Mouse (Mus musculus): ENCODE data around the gene Zfp683. TPM values are rescaled to one million over a fixed set of nuclear protein-coding genes. Genes with fewer than 3 reads are reported as not detected.

Gene Zfp683
- polyA plus RNA-seq, 1 experiment from 2014 or later, result not detected

GRCm38 (mm10) chr4:134082460-134082859, 28.8 kb downstream of the Zfp683 start:
- 13% methylated on average over 7 of the region's 7 CpGs for WGBS
- no peak overlapping the region; the same call in 1 of the 2 replicates for H3K27ac ChIP-seq (replicated peaks)

DNA sequence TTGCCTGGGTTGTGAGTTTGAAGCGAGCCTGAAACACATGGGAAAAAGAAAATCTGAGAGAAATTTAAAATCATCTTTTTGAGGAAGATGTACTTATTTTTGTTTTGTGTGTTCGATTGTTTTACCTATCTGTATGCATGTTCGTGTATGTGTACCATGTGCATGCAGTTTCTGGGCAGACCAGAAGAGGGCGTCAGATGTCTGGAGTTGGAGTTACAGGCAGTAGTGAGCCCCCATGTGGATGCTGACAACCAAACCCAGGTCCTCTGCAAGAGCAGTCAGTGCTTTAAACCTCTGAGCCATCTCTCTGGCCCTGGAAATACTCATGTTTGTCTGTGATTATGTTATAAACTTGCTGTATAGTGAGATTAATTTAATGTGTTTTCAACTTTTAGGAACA, 31.4 kb downstream of the Zfp683 start:
- no peak for DNase-seq (ENCODE audit: low spot score)
- no peak overlapping the region for H3K27ac ChIP-seq (replicated peaks)
- no peaks in the 10 kb centered on the region for H3K36me3 ChIP-seq (replicated peaks)
- 87% methylated on average over 4 of the region's 4 CpGs for WGBS
- H3K4me3 ChIP-seq, result no peak overlapping the region
- peaks cover 27% of the 10 kb centered on the region for H3K27me3 ChIP-seq (replicated peaks; ENCODE audit: low read depth, poor library complexity, severe bottlenecking)
- H3K9me3 ChIP-seq, result no peaks in the 10 kb centered on the region
- H3K4me1 ChIP-seq, result peaks cover 20% of the 10 kb centered on the region

More at GRCm38 (mm10) chr4:134082460-134082859, 28.8 kb downstream of the Zfp683 start:
- no peak for DNase-seq (ENCODE audit: low spot score)
- H3K9me3 ChIP-seq, result no peaks in the 10 kb centered on the region
- peaks cover 27% of the 10 kb centered on the region for H3K4me1 ChIP-seq
- no peaks in the 10 kb centered on the region for H3K36me3 ChIP-seq (replicated peaks)
- H3K27me3 ChIP-seq (replicated peaks; ENCODE audit: low read depth, poor library complexity, severe bottlenecking), result peaks cover 29% of the 10 kb centered on the region
- peak overlapping the region; percentile 65 for H3K4me3 ChIP-seq

DNA sequence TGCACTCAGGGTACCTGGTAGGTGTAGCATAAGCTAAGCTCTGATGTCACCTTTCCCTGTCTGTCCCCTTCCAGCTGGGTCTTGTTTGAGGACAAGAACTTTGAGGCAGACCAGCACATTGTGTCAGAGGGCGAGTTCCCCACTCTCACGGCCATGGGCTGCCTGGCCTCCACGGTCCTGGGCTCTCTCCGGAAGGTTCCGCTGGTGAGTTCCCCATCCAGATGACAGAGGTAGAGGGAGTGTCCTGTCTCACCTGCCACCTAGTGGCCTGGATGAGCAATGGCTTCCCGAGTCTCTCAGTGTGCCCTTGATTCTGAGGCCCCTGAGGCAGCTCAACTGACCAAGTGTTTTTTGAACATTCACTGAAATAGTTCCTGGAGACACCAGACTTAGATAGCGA, 33.8 kb downstream of the Zfp683 start:
- 0 out of 2 replicates have a peak, but pooled peaks cover 6% of the 10 kb centered on the region for H3K27me3 ChIP-seq (replicated peaks; ENCODE audit: low read depth, poor library complexity, severe bottlenecking)
- no peaks in the 10 kb centered on the region for H3K36me3 ChIP-seq (replicated peaks)
- no peak overlapping the region for H3K4me3 ChIP-seq
- 0 out of 2 replicates have a peak overlapping the region, but pooled peaks have one; percentile 10 for H3K27ac ChIP-seq (replicated peaks)
- H3K9me3 ChIP-seq, result no peaks in the 10 kb centered on the region
- H3K4me1 ChIP-seq, result peaks cover 3% of the 10 kb centered on the region
- peak; percentile 58 for DNase-seq (ENCODE audit: low spot score)
- WGBS, result 48% methylated on average over 7 of the region's 7 CpGs

DNA sequence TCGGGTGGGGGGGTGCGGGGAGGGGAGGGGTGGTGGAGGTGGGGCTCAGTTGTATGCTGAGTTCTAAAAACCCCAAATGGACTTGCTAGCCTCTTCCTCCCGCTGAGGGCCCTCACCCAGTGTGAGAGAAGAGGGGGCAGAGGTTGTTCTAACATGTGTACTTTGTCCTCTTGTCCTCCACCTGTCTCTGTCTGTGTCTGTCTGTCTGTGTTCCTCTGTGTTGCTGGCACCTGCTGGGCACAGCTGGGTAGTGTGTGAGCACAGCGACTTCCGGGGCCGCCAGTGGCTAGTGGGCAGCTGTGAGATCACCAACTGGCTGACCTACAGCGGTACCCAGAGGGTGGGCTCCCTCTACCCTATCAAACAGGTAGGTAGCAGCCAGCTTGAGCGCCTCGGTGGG, 35.4 kb downstream of the Zfp683 start:
- no peak overlapping the region for H3K27ac ChIP-seq (replicated peaks)
- H3K4me1 ChIP-seq, result no peaks in the 10 kb centered on the region
- no peaks in the 10 kb centered on the region for H3K27me3 ChIP-seq (replicated peaks; ENCODE audit: low read depth, poor library complexity, severe bottlenecking)
- no peak overlapping the region for H3K4me3 ChIP-seq
- WGBS, result 81% methylated on average over 9 of the region's 9 CpGs
- no peak for DNase-seq (ENCODE audit: low spot score)
- H3K36me3 ChIP-seq (replicated peaks), result no peaks in the 10 kb centered on the region
- no peaks in the 10 kb centered on the region for H3K9me3 ChIP-seq

DNA sequence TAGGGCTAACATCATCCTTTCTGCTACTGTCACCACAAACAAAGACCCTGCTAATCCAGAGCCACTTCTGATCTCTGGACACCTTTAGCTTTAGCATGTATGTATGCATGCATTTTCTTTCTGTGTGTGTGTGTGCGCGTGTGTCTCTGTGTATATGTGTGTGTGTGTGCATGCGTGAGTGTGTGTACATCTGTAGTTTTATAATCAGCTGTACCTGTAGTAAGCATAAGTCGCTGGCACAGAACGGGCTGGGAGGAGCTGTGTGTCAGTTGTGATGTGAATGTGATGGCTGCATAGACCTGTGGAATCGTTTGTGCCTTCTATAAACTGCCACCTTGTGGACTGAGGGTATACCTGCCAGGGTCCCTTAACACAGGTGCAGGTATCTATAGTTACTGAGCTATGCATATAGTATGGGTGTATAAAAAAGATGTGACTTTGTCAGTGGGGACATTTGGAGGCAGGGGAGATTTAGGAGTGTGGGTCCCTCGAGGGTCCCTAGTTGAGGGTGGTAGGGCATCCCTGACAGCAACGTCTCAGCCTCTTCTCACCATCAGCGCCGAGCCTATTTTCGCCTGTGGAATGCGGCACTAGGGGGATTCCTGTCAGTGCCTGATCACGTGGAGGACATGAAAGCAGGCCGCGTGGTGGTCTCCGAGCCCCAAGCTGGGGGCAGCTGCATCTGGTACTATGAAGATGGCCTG, 37.0 kb downstream of the Zfp683 start:
- H3K27ac ChIP-seq (replicated peaks), result no peak overlapping the region
- no peak overlapping the region for H3K4me3 ChIP-seq
- H3K27me3 ChIP-seq (replicated peaks; ENCODE audit: low read depth, poor library complexity, severe bottlenecking), result no peaks in the 10 kb centered on the region
- 83% methylated on average over 16 of the region's 16 CpGs for WGBS
- no peaks in the 10 kb centered on the region for H3K36me3 ChIP-seq (replicated peaks)
- no peak for DNase-seq (ENCODE audit: low spot score)
- no peaks in the 10 kb centered on the region for H3K4me1 ChIP-seq
- no peaks in the 10 kb centered on the region for H3K9me3 ChIP-seq

- Histone ChIP-seq H3K4me3 (no peak overlapping the region), H3K36me3 (replicated peaks) (no peaks in the 10 kb centered on the region), H3K4me1 (no peaks in the 10 kb centered on the region), H3K9me3 (no peaks in the 10 kb centered on the region), H3K27me3 (replicated peaks; ENCODE audit: low read depth, poor library complexity, severe bottlenecking) (no peaks in the 10 kb centered on the region), H3K27ac (replicated peaks) (no peak overlapping the region)
- 88% methylated on average over 6 of the region's 6 CpGs for whole genome bisulfite sequencing
- no peak for DNase-seq (ENCODE audit: low spot score)
Observed at GRCm38 (mm10) chr4:134091225-134091529, 37.5 kb downstream of the Zfp683 start.

DNA sequence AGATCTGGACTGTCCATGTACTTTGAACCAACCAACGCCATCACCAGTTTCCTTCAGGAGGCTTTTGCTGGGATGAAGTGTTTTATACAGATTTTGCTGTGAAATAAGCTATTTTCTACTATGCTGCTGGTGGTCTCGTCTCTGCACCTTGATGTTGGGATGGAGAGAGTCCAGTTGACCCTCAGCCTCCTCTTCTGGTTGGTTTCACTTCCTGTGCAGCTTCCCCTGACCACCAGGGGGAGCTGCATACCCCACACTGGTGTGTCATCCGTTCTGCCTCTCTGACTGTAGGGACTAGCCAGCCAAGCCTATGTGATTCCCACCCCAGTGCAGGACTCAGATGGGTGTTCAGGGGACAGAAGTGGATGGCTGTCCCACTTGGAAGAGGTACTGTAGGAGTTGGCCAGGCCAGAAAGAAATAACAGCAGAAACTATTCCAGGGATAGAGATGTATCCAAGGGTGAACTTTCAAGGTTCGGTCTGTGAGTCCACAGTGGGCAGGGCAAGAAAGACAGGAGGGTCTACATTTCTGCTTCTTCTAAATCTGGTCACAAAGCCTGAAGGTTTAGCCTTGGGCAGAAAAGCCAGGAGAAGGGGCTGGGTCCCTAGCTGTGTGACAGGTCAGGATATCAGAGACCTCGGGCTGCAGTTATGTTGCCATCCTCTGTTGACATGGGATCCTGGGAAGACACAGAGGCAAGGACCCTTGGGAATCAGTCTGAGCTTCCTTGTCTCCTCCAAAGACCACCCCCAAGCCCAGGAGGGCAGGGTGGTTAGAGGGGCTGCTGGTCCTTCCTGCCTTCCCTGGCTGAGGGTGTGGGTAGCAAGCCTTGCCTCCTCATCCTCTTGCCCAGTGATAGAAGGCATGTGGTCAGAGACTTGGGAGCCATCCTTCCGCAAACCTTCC, 39.0 kb downstream of the Zfp683 start:
- 73% methylated on average over 6 of the region's 6 CpGs for WGBS
- H3K27ac ChIP-seq (replicated peaks), result no peak overlapping the region
- no peak overlapping the region for H3K4me3 ChIP-seq
- DNase-seq (ENCODE audit: low spot score), result peak; percentile 54
- no peaks in the 10 kb centered on the region for H3K27me3 ChIP-seq (replicated peaks; ENCODE audit: low read depth, poor library complexity, severe bottlenecking)
- no peaks in the 10 kb centered on the region for H3K9me3 ChIP-seq
- no peaks in the 10 kb centered on the region for H3K4me1 ChIP-seq
- H3K36me3 ChIP-seq (replicated peaks), result no peaks in the 10 kb centered on the region

DNA sequence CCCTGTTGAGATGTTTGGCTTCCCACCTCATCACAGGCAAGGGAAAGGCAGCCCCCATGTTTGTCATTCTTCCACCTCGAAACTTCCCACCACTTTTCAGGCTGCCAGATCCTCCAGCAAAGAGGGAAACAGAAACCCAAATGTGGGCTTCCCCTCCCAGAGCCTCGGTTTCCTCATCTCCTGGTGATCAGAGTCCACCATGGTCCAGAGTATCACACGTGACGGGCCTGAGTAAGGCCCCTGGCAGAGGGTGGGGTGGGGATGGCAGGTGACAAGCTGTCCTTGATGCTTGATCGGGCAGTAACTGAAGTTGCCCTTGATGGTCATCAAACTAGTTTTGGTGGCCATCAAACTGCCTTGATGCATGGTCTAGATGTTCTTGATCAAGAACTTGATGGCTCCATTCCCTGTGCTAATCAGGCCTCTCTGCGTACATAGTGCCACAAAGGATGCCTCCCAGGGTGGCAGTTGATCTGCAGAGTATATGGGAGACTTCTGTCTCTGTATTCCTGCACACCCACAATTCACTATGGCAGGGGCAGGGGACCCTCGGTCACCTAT, 40.4 kb downstream of the Zfp683 start:
- H3K27ac ChIP-seq (replicated peaks), result no peak overlapping the region
- 0 out of 2 replicates have a peak, but pooled peaks cover 5% of the 10 kb centered on the region for H3K4me1 ChIP-seq
- WGBS, result 87% methylated on average over 7 of the region's 7 CpGs
- DNase-seq (ENCODE audit: low spot score), result no peak
- H3K27me3 ChIP-seq (replicated peaks; ENCODE audit: low read depth, poor library complexity, severe bottlenecking), result no peaks in the 10 kb centered on the region
- no peaks in the 10 kb centered on the region for H3K9me3 ChIP-seq
- H3K36me3 ChIP-seq (replicated peaks), result no peaks in the 10 kb centered on the region
- no peak overlapping the region for H3K4me3 ChIP-seq

GRCm38 (mm10) chr4:134094923-134095547, 41.4 kb downstream of the Zfp683 start, which contains the start of gene Cd52:
TSS of gene Cd52 (minus strand) at chr4:134095082.
- Histone ChIP-seq H3K27me3 (replicated peaks; ENCODE audit: low read depth, poor library complexity, severe bottlenecking) (no peaks in the 10 kb centered on the region), H3K36me3 (replicated peaks) (no peaks in the 10 kb centered on the region), H3K27ac (replicated peaks) (no peak within 1 kb of the TSS), H3K4me3 (no peak within 1 kb of the TSS), H3K9me3 (no peaks in the 10 kb centered on the region), H3K4me1 (0 out of 2 replicates have a peak, but pooled peaks cover 5% of the 10 kb centered on the region)
- 64% methylated on average over 3 of the region's 3 CpGs for WGBS
- DNase-seq (ENCODE audit: low spot score), result no peak

GRCm38 (mm10) chr4:134096120-134096519, 42.5 kb downstream of the Zfp683 start:
- Histone ChIP-seq H3K9me3 (no peaks in the 10 kb centered on the region), H3K36me3 (replicated peaks) (no peaks in the 10 kb centered on the region), H3K27ac (replicated peaks) (no peak overlapping the region), H3K4me1 (0 out of 2 replicates have a peak, but pooled peaks cover 5% of the 10 kb centered on the region), H3K4me3 (no peak overlapping the region), H3K27me3 (replicated peaks; ENCODE audit: low read depth, poor library complexity, severe bottlenecking) (no peaks in the 10 kb centered on the region)
- DNase-seq (ENCODE audit: low spot score), result no peak
- WGBS, result 82% methylated on average over 3 of the region's 3 CpGs

DNA sequence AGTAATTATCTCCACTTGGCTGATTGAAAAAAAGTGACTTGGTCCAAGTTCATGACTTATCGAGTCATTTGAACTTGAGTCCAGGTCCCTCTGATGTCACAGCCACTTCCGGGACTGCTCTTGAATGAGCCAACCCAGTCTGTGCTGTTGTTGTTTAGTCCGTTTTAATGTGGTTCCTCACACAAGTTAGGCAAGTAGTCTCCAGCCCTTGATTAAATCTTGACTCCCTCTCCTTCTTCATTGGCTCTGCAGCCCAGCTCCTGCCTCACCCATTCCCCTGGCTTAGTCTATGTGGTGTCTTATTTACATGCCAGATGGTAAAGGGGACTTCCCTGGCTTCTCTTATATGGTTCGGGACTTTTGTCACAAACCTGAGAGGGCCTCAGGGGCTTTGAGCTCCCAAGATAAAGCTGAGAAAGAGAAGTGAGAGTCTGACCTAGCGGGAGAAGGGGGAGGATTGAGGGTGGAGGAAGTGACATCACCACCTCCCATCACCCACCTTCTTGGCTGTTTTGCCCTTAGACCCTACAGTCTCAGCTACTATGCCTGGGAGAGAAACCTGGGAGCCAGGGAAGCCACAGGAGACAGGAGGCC, 43.5 kb downstream of the Zfp683 start:
- DNase-seq (ENCODE audit: low spot score), result no peak
- no peaks in the 10 kb centered on the region for H3K27me3 ChIP-seq (replicated peaks; ENCODE audit: low read depth, poor library complexity, severe bottlenecking)
- no peaks in the 10 kb centered on the region for H3K9me3 ChIP-seq
- WGBS, result 74% methylated on average over 5 of the region's 5 CpGs
- no peaks in the 10 kb centered on the region for H3K36me3 ChIP-seq (replicated peaks)
- H3K4me3 ChIP-seq, result no peak overlapping the region
- H3K27ac ChIP-seq (replicated peaks), result no peak overlapping the region
- H3K4me1 ChIP-seq, result 0 out of 2 replicates have a peak, but pooled peaks cover 5% of the 10 kb centered on the region

- 62% methylated on average over 8 of the region's 8 CpGs for WGBS
- Histone ChIP-seq H3K4me3 (no peak overlapping the region), H3K4me1 (peaks cover 12% of the 10 kb centered on the region), H3K36me3 (replicated peaks) (no peaks in the 10 kb centered on the region), H3K27me3 (replicated peaks; ENCODE audit: low read depth, poor library complexity, severe bottlenecking) (no peaks in the 10 kb centered on the region), H3K27ac (replicated peaks) (no peak overlapping the region), H3K9me3 (no peaks in the 10 kb centered on the region)
- no peak for DNase-seq (ENCODE audit: low spot score)
Observed at GRCm38 (mm10) chr4:134098628-134099027, 45.0 kb downstream of the Zfp683 start.

Measured in embryonic facial prominence, embryonic 10.5 days (tissue).